Mouse (Mus musculus) cerebellum, postnatal 25 days (tissue): Measurements from ENCODE around the gene Nap1l4.
A peak's percentile ranks its signal among the peaks of the same experiment; 100 is the strongest.

ENCODE experiments used
- DNase-seq, 2 experiments: peaks; one replicate each; pipeline ENCODE4 v3.0.0; 2021; ENCODE audit warnings: mixed read lengths in 2 of 2

The Nap1l4 gene

DNA sequence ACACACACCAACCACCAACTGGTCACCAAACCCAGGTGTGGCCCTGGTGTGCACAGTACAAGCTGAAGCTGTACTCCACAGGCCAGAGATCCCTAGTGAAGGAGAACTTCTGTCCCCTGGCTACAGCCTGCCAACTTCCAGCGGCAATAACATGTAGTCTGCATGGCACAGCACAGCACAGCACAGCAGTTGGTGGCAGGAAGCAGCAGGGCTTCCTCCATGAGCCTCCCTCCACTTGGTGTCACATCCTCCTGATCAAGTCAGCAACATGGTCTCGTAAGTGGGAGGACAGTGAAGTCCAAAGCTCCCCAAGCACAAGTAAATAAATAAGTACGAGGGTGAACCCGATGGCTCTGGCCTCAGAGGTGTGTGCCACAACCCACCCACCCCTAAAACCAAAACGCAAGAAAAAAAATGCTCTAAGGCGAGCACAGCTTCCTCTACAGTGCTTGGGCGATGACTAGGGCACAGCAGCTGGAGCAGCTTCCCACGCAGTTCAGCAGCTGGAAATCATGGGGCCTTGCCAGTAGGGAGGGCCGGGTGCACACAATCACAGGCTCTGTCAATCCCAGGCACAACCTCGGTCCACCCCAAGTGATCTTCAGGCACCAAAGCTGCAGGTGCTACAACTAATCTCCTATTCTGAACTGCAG is 35.0 kb downstream of the Nap1l4 start:
- no peak for DNase-seq

GRCm38 (mm10) chr7:143511335-143511712 is 37.6 kb downstream of the Nap1l4 start:
- DNase-seq: no peak

- no peak for DNase-seq
These were observed 38.1 kb downstream of the Nap1l4 start for GRCm38 (mm10) chr7:143510593-143511334.

DNA sequence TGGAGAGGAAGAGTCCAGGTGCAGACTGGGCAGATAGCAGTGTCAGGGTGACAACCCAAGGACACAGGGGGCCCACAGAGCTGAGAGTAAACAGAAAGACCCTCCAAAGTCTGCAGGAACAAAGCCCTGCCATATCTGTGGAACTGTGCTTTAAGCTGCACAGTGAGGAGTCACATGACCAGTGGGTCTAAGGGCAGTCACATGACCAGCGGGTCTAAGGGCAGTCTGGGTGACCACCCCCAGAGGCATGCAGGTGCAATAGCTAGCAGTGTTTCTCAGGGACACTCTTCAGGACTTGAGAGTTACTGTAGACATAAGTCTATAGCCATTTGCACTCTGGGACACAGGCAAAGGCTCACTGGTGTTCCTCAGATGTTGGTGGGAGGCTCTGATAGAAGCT is 39.3 kb downstream of the Nap1l4 start:
- DNase-seq: no peak

DNA sequence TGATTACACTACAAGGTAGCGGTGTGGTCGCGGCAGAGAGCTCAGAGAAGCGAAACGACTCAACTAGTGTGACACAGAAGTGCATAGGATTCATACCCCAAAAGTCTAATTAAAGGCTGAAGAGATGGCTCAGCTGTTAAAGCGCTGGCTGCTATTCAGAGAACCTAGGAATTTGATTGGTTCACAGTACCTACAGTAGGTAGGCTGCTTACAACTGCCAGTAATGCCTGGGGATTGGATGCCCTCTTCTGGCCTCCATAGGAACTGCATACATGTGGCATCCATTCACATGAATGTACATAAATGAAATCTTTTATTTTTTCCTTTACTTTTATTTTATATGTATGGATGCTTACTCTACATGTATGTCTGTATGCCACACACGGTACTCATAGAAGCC is 42.2 kb downstream of the Nap1l4 start:
- DNase-seq: peak; percentile 27 to 63

DNA sequence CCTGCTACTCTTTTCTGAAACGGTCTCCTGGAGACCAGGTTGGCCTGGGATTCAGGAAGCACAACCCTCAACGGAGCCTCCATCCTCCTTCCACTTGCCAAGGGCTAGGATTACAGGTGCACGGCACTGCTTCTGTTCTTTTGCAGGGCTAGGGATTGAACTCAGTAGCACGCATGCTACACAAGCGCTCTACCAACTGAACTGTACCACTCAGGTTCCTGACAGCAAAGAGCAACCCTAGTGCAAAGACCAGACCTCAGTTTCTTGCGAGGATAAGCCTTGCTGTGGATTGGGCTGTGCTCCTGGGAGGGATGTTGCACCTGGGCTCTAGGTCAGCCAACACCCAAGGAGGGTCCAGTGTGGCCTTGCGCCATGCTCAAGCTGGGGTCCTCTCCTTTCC is 42.6 kb downstream of the Nap1l4 start:
- no peak for DNase-seq

DNA sequence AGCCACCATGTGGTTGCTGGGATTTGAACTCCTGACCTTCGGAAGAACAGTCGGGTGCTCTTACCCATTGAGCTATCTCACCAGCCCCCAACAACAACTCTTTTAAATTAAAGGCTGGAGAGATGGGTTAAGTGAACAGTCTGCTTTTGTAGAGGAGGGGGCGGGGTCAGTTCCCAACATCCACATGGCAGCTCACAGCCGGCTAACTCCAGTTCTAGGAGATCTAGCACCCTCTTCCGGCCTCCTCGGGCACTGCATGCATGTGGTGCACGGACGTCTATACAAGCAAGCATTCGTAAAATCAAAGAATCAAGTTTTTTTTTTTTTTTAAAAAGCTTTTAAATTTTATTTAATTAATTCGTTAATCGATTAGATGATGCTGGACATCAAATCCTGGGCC is 43.1 kb downstream of the Nap1l4 start:
- peak; percentile 44 to 75 for DNase-seq

- DNase-seq: no peak
These were observed 43.5 kb downstream of the Nap1l4 start for GRCm38 (mm10) chr7:143505411-143505810.

DNA sequence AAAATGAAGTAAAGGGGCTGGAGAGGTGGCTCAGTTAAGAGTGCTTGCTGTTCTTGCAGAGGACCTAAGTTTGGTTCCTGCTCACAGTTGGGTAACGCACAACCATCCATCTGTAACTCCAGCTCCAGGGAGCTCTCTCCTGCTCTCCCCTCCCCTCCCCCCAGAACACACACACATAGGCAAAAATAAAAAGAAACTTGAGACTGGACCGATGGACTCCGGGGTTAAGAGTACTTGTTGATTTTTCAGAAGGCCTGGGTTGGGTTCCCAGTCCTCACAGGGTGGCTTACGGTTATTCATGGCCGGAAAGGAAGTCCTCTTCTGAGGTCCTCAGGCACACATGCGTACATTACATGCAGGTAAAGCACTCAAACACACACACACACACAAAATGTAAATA is 45.0 kb downstream of the Nap1l4 start:
- DNase-seq: no peak

DNA sequence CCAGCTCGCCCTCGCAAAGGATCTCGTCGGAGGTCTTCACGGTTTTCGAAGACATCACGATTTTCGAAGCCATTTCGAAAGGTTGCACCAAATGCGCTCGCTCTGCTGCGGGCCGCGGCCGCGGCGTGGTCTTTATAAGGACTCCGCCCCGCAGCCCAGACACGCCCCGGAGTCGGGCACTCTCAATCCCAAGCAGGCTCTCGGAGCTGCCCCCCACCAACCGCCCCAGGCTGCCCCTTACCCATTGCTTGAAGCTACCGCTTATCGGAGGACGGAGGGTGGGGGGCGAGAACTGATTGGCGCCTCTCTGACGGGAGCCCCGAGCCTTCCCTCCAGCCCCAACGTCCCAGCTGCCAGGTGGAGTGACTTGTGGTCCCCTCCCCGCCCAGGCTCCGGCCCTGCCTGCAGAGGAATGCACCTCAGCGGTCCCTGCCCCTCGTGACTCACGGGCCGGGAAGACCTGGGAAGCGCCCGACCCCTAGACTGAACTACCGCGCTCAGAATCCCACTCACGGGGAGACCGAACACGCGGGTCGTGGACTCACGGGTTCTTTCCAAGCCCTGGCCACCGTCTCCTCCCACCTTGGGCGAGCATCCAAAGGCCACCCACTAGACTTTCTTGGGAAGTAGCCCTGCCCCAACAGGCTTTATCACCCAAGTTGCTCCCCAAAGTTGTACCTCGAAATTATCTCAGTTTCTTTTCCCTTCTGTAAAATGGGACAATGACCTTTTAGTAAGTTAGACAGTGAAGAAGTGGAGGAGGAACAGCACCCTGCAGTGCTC is 46.3 kb downstream of the Nap1l4 start, which contains the start of gene Phlda2:
Gene Phlda2, minus strand, starts transcription at position 733 of the 783 bp plus-strand sequence.
- DNase-seq: no peak

DNA sequence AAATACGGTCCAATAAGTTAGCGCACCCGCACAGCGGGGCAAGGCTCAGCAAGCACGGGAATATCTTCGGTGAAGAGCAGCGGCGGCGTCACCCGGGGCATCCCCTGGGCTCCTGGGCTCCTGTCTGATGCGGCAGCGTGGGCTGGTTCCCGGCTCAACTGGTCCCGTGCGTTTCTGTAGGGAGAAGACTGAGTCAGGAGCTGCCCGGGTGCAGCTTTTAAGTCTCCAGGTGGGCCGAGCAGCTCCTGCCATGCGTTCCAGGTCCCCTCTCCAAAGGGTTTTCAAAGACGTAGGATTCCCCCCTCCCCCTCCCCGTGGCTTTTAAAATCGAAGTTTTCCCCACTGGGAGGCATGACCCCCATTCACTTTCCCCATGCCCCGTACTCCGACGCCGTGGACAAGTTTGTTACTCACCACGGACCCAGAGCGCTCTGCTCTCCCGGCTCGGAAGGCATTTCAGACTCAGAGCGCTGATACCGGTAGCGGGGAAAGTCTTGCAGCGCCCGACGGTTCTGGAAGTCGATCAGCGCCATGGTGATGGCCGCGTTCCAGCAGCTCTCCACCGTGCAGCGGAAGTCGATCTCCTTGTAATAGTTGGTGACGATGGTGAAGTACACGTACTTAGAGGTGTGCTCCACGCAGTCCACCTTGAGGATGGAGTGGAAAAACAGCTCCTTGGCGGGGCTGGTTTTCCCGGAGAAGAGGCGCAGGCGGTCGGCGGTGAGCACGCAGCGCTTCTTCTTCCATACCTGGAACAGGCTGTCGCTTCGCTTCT is 47.1 kb downstream of the Nap1l4 start:
- peak; percentile 26 to 42 for DNase-seq

DNA sequence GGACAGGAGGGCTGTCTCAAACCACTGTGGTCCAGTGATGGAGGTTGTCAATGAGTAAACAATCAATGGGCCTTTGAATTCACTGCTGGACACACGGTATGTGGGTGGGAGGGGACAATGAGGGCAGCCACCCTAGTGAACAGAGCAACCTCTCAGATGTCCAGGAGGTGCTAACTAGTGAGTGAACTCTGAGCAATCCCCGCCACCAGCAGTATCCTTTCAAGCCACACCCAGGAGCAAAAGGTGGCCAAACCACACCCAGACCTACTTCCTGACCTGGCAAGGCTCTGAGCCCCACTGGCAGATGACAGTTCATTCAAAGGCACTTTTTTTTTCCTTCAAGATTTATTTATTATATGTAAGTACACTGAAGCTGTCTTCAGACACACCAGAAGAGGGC is 48.0 kb downstream of the Nap1l4 start:
- DNase-seq: no peak

DNA sequence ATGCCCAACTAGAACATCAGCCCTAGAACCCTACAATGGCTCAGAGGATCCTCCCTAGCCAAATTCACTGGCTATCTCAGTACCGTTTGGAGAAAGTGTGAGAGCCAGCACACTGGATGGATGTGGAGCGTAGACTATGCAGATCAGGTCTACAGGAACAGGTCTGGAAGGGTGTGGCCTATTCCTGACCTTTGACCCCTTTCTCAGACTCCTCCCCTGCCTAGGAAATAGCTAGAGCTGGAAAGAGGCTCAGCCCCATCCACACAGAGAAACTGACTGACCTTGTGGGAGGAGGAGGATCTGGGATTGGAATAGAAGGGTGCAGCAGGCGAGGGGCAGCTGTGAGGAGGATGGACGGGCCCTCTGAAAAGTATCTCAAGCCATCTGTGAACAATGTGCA is 50.3 kb downstream of the Nap1l4 start:
- no peak for DNase-seq

- no peak for DNase-seq
These were observed 53.6 kb downstream of the Nap1l4 start for GRCm38 (mm10) chr7:143495104-143495961.

GRCm38 (mm10) chr7:143493616-143494126 is 55.2 kb downstream of the Nap1l4 start:
- DNase-seq: no peak

DNA sequence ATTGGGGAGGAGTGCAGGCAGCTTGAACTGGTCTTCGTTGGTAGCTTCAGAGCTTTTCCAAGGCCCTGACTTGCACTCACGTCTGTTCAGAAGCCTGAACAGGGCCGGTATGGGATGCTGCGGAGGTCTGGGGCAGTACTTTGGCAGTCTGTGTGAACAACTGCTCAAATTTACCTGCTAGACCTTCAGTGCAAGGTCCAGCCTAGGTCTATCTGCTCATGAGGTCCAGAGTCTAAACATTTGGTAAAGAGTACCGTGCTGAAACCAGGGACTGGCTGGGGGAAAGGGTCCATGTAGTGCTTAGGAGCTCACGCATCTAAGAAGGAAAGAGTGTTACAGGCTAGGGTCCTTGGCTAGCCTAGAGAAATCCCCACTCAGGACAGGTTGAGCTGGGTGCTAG is 59.2 kb downstream of the Nap1l4 start:
- DNase-seq: no peak

DNA sequence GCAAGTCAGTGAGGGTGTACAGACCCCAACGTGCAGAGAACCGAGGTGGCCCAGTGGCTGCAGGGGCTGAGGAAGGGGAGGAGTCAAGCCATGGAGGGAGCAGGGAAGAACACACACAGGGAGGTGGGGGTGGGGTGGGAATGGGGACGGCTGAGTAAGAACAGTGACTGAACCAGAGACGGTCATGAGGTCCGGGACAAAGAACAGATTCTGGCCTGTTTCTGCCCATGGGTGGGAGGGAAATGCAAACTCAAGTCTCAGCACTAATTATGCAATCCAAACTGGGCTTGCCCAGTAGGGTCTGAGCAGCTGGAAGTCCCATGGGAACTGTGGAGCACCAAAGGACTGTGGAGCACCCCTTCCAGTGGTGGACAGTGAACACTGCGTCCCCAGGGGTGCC is 66.4 kb downstream of the Nap1l4 start:
- DNase-seq: no peak

- DNase-seq: no peak
These were observed 67.0 kb downstream of the Nap1l4 start for GRCm38 (mm10) chr7:143481806-143482387.

- peak in 1 of 2 experiments; percentile 68 for DNase-seq
These were observed 68.4 kb downstream of the Nap1l4 start for GRCm38 (mm10) chr7:143480498-143480897.

DNA sequence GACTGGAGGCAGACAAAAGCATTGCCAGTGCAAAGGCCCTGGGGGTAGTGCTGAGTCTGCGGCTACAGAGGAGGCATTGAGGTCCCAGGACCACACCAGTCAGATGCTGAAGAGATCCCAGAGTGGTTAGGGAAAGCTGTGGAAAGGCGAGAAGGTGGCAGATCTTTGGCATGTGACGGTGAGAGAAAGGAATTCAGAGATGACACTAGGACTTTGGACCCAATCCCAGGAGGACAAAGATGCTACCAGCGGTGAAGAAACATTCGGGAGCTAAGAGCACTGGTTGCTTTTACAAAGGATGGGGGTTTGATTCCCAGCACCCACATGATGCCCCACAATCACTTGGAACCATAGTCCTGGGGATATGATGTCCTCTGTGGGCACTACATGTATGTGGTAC is 71.1 kb downstream of the Nap1l4 start:
- no peak for DNase-seq

DNA sequence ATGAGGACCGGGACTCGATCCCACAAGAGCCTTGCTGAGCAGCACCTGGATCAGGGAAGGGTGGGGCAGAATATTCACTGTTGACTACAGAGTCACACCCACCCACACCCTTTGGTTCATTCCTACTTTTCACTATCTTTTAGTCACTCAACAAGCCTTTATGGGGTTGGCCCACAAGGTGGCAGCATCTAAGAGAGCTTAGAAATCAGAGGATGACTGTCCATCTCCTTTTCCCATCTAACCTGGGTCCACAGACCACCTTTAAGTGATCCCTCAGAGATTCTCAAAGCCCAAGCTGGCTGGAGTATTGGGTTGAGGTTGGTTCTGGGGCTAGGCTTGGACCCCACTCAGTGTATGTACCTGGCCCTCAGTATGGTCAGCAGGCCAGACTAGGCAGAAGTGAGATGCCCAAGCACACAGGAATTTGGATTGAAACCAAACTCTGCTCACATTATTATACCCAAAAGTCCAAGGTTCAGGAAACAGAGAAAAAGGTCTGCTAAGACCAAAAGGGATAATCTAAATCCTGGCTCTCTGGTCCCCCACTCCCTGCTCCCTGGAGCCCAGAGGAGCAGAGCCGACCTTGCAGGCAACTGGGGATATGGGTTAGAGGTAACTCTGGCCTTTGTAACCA is 72.1 kb downstream of the Nap1l4 start:
- DNase-seq: no peak
